Mouse (Mus musculus) CH12.LX (cell line): ENCODE measurements around the gene Cabp1.

Source experiments
- GABPA ChIP-seq: IDR thresholded peaks from 2 replicates; pipeline ENCODE4 v1.6.1; 2012; ENCODE audit warnings: low read depth, low read length, improper control_type of control experiment, inconsistent platforms; ENCODE audit not compliant: insufficient replicate concordance
- MXI1 ChIP-seq: IDR thresholded peaks from 2 replicates; pipeline ENCODE4 v1.6.1; 2011; ENCODE audit warnings: mild to moderate bottlenecking, low read depth, low read length, improper control_type of control experiment

DNA sequence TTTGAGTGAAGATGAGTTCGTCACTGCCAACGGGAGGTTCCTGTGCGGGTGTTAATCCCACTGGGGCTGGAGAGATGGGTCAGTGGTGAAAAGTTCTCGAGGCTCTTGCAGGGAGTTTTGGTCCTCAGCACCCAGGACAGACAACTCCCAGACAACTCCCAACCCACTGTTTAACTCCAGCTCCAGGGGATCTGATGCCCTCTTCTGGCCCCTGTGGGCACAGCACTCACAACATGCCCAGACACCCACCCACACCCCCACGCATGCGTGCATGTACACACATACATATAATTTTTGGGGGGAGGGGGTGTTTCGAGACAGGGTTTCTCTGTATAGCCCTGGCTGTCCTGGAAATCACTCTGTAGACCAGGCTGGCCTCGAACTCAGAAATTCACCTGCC, 30.6 kb downstream of the Cabp1 start:
- TF ChIP-seq GABPA (no peak), MXI1 (no peak)
